Mouse (Mus musculus) kidney, postnatal 0 days (tissue): ENCODE data around the gene Sacs. TPM values are rescaled to one million over a fixed set of nuclear protein-coding genes. Genes with fewer than 3 reads are reported as not detected.

Experiments
- ATAC-seq: fragments of 200-750 bp; cut with Nextera tagmentation; replicated peaks from 2 replicates; pipeline ENCODE4 v1.8.0; 2017; ENCODE audit warnings: low read depth, moderate number of reproducible peaks, moderate TSS enrichment, moderate library complexity; ENCODE audit not compliant: low FRiP score
- DNase-seq: peaks from one replicate; pipeline ENCODE4 v3.0.0-alpha.2; 2016; ENCODE audit warnings: low spot score
- H3K27ac ChIP-seq: fragments of 300-500 bp; sonication (generic); 2 replicates; pipeline ENCODE4 v1.5.1; 2014; ENCODE audit warnings: mild to moderate bottlenecking
- H3K27me3 ChIP-seq: fragments of 300-500 bp; sonication (generic); 2 replicates; pipeline ENCODE4 v1.6.1; 2014; ENCODE audit warnings: low read length, mixed read lengths; ENCODE audit not compliant: insufficient read depth
- H3K36me3 ChIP-seq: fragments of 300-500 bp; sonication (generic); 2 replicates; pipeline ENCODE4 v1.6.1; 2014; ENCODE audit warnings: low read length, mixed read lengths; ENCODE audit not compliant: insufficient read depth
- H3K4me1 ChIP-seq: fragments of 300-500 bp; sonication (generic); replicated peaks from 2 replicates; pipeline ENCODE4 v1.6.1; 2014; ENCODE audit warnings: antibody characterized with exemption, low read length, mixed read lengths; ENCODE audit not compliant: insufficient read depth
- H3K4me2 ChIP-seq: fragments of 300-500 bp; sonication (generic); 2 replicates; pipeline ENCODE4 v1.6.1; 2014; ENCODE audit warnings: mild to moderate bottlenecking, low read length, moderate library complexity, mixed read lengths
- H3K4me3 ChIP-seq: fragments of 300-500 bp; sonication (generic); replicated peaks from 2 replicates; pipeline ENCODE4 v1.5.1; 2014; ENCODE audit warnings: low read depth, low read length
- H3K9ac ChIP-seq: fragments of 300-500 bp; sonication (generic); 2 replicates; pipeline ENCODE4 v1.6.1; 2014; ENCODE audit warnings: low read depth, low read length
- H3K9me3 ChIP-seq: fragments of 300-500 bp; sonication (generic); replicated peaks from 2 replicates; pipeline ENCODE4 v1.6.1; 2016; ENCODE audit warnings: low read length, inconsistent platforms, mixed read lengths
- CTCF ChIP-seq: IDR thresholded peaks from 2 replicates; pipeline ENCODE4 v1.5.1; 2016; ENCODE audit warnings: antibody characterized with exemption, low read depth, mild to moderate bottlenecking, moderate library complexity
- WGBS: fragments of 180-500 bp; shearing (Covaris S2); extraction: QIAGEN DNeasy Blood & Tissue Kit; methylation state at CpG from one replicate; pipeline ENCODE4 v1.1.7; 2014; 5-methylcytosine and 5-hydroxymethylcytosine counted together
- polyA plus RNA-seq: library from polyadenylated mRNA; unstranded; fragments of >200 nt; fragmentation: Nextera tagmentation; extraction: Ambion mirVana; gene quantifications from 2 replicates; pipeline ENCODE4 v1.2.1, GENCODE M21; 2015

Gene Sacs
- polyA plus RNA-seq, 1 experiment from 2014 or later = 1.2 TPM

DNA sequence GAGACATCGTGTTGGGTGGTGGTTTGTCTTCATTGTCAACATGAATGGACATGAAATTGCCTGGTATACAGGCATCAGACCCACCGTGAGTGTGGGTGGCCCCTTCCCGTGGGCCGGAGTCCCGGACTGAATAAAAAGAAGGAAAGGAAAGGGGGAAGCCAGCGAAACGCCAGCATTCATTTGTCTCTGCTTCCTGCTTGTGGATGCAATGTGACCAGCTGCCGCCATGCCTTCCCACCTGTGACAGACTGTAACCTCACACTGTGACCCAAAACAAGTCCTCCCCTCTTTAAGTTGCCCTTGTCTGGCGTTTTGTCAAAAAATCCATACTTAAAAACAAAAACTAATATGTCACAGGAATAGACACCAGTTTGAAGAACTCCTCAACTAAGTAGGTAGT lies 27.7 kb downstream of the Sacs start:
- no peaks in the 10 kb centered on the region for H3K9me3 ChIP-seq
- WGBS = 74% methylated on average over 9 of the region's 9 CpGs
- no peak overlapping the region for H3K27ac ChIP-seq
- H3K9ac ChIP-seq = no peak overlapping the region
- no peak overlapping the region for H3K4me2 ChIP-seq
- H3K4me1 ChIP-seq = no peaks in the 10 kb centered on the region
- ATAC-seq (no peak), DNase-seq (no peak)
- H3K4me3 ChIP-seq = no peak overlapping the region
- H3K36me3 ChIP-seq = no peaks in the 10 kb centered on the region
- 0 out of 2 replicates have a peak, but pooled peaks cover 3% of the 10 kb centered on the region for H3K27me3 ChIP-seq
- no peak for TF ChIP-seq CTCF

- DNase-seq = no peak
- no peak for ATAC-seq
- 86% methylated on average over 5 of the region's 5 CpGs for WGBS
- no peak overlapping the region for H3K4me2 ChIP-seq
- H3K27me3 ChIP-seq = 0 out of 2 replicates have a peak, but pooled peaks cover 3% of the 10 kb centered on the region
- H3K4me3 ChIP-seq = no peak overlapping the region
- no peaks in the 10 kb centered on the region for H3K9me3 ChIP-seq
- H3K36me3 ChIP-seq = no peaks in the 10 kb centered on the region
- no peak overlapping the region for H3K9ac ChIP-seq
- H3K27ac ChIP-seq = no peak overlapping the region
- TF ChIP-seq CTCF = no peak
- H3K4me1 ChIP-seq = no peaks in the 10 kb centered on the region
These were observed 33.2 kb downstream of the Sacs start for GRCm38 (mm10) chr14:61171261-61171970.

- H3K4me2 ChIP-seq = peak overlapping the region; percentile 94
- DNase-seq (peak; percentile 98), ATAC-seq (peak; percentile 97)
- H3K4me3 ChIP-seq = peak overlapping the region; percentile 75
- peak overlapping the region; percentile 80 for H3K27ac ChIP-seq
- peak overlapping the region; percentile 65 for H3K9ac ChIP-seq
- H3K9me3 ChIP-seq = no peaks in the 10 kb centered on the region
- H3K36me3 ChIP-seq = no peaks in the 10 kb centered on the region
- 0 out of 2 replicates have a peak, but pooled peaks cover 3% of the 10 kb centered on the region for H3K27me3 ChIP-seq
- under 1% methylated on average over 40 of the region's 52 CpGs for WGBS
- TF ChIP-seq CTCF = no peak
- no peaks in the 10 kb centered on the region for H3K4me1 ChIP-seq
These were observed 34.4 kb downstream of the Sacs start for GRCm38 (mm10) chr14:61172548-61173158.

DNA sequence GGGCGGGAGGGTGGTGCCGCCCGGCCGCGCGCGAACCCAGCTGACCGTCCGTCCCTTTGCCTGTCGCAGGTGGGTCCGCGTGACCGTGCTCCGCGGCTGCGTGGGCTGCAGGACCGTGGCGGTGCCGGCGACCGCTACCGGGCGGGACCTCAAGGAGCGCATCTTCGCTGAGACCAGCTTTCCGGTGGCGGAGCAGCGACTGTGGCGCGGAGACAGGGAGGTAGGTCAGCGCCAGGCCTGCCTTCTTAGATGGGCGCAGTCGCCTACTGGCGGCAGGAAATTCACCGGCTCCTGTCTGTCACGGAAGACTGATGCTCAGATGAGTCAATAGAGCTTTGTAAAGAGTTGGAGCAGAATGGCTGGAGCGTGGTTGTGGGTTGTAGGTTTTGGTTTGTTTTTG lies 35.0 kb downstream of the Sacs start:
- peak; percentile 78 for DNase-seq
- Histone ChIP-seq H3K4me1 (no peaks in the 10 kb centered on the region), H3K27me3 (0 out of 2 replicates have a peak, but pooled peaks cover 3% of the 10 kb centered on the region), H3K27ac (peak overlapping the region; percentile 80), H3K36me3 (no peaks in the 10 kb centered on the region), H3K4me2 (peak overlapping the region; percentile 94), H3K9ac (peak overlapping the region; percentile 65), H3K4me3 (peak overlapping the region; percentile 75), H3K9me3 (no peaks in the 10 kb centered on the region)
- peak; percentile 33 for TF ChIP-seq CTCF
- WGBS = under 1% methylated on average over 37 of the region's 37 CpGs
- peak; percentile 27; the same call in 1 of the 2 replicates for ATAC-seq

DNA sequence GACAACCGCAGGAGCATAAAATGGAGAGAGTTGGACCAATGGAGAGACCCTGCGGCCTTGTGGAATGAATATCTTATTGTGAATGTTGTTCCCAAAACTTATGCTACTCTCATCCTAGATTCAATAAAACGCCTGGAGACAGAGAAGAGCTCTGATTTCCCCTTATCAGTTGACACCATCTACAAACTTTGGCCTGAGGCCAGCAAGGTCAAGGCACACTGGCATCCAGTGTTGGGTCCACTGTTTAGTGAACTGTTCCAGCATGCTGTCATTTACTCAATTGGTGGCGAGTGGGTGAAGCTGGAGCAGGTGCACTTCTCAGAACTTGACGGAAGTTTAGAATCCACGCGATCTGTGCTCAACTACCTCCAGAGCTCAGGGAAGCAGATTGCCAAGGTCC lies 53.6 kb downstream of the Sacs start:
- Histone ChIP-seq H3K9ac (no peak overlapping the region), H3K27ac (no peak overlapping the region), H3K27me3 (no peaks in the 10 kb centered on the region), H3K4me1 (no peaks in the 10 kb centered on the region), H3K36me3 (0 out of 2 replicates have a peak, but pooled peaks cover 6% of the 10 kb centered on the region), H3K4me2 (no peak overlapping the region), H3K9me3 (no peaks in the 10 kb centered on the region), H3K4me3 (no peak overlapping the region)
- TF ChIP-seq CTCF = no peak
- DNase-seq = no peak
- no peak for ATAC-seq
- WGBS = 90% methylated on average over 7 of the region's 7 CpGs

DNA sequence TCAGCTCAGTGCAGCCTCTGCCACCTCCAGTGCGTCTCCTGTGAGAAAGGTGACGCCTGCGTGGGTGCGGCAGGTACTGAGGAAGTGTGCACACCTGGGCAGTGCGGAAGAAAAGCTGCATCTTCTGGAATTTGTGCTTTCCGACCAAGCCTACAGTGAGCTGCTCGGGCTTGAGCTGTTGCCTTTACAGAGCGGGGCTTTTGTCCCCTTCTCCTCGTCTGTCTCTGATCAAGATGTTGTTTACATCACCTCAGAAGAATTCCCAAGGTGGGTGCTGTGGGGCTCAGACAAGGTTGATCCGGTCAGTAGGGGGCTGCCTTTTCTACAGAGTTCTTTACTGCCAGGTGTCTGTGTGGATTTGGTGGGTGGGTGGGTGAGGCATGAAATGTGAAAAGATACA lies 54.1 kb downstream of the Sacs start:
- Histone ChIP-seq H3K27ac (no peak overlapping the region), H3K4me1 (no peaks in the 10 kb centered on the region), H3K4me2 (no peak overlapping the region), H3K9me3 (no peaks in the 10 kb centered on the region), H3K27me3 (no peaks in the 10 kb centered on the region), H3K9ac (no peak overlapping the region), H3K36me3 (0 out of 2 replicates have a peak, but pooled peaks cover 6% of the 10 kb centered on the region), H3K4me3 (no peak overlapping the region)
- WGBS = 85% methylated on average over 10 of the region's 10 CpGs
- DNase-seq (no peak), ATAC-seq (no peak)
- no peak for TF ChIP-seq CTCF
